Mouse (Mus musculus) MEL (cell line): ENCODE measurements around the gene Sec11a.

ENCODE experiments used
- CTCF ChIP-seq, 3 experiments: IDR thresholded peaks in 2 of 3; conservative IDR thresholded peaks in 1 of 3; 2 replicates each; pipeline ENCODE4 v1.5.1; 2011 to 2012; ENCODE audit warnings: low read length in 3 of 3, low read depth in 2 of 3, mild to moderate bottlenecking in 2 of 3, improper control_type of control experiment in 1 of 3, inconsistent platforms in 1 of 3, mixed read lengths in 1 of 3, moderate library complexity in 1 of 3; ENCODE audit not compliant: control insufficient read depth in 1 of 3, insufficient read depth in 1 of 3, poor library complexity in 1 of 3, severe bottlenecking in 1 of 3
- GATA1 ChIP-seq: IDR thresholded peaks from 2 replicates; pipeline ENCODE4 v1.6.1; 2011; ENCODE audit warnings: low read depth, low read length, improper control_type of control experiment
- KAT2A ChIP-seq: conservative IDR thresholded peaks from 2 replicates; pipeline ENCODE4 v1.6.1; 2012; ENCODE audit warnings: low read depth, low read length, improper control_type of control experiment, inconsistent platforms
- MAFK ChIP-seq: IDR thresholded peaks from 2 replicates; pipeline ENCODE4 v1.6.1; 2011; ENCODE audit warnings: low read depth, mild to moderate bottlenecking, low read length, improper control_type of control experiment, borderline replicate concordance
- MAX ChIP-seq: IDR thresholded peaks from 2 replicates; pipeline ENCODE4 v1.6.1; 2011; ENCODE audit warnings: low read length, improper control_type of control experiment
- MYC ChIP-seq: IDR thresholded peaks from 2 replicates; pipeline ENCODE4 v1.6.1; 2011; ENCODE audit warnings: low read depth, mild to moderate bottlenecking, low read length, improper control_type of control experiment, moderate library complexity
- NRF1 ChIP-seq: IDR thresholded peaks from 2 replicates; pipeline ENCODE4 v1.6.1; 2014; ENCODE audit warnings: low read depth, mild to moderate bottlenecking, inconsistent platforms, low read length, improper control_type of control experiment, moderate library complexity; ENCODE audit not compliant: poor library complexity, insufficient read depth, severe bottlenecking
- POLR2A ChIP-seq, 2 experiments: IDR thresholded peaks; 2 replicates each; pipeline ENCODE4 v1.6.1; 2011 to 2012; ENCODE audit warnings: low read length in 2 of 2, mild to moderate bottlenecking in 2 of 2, control low read depth in 1 of 2, improper control_type of control experiment in 1 of 2, low read depth in 1 of 2, moderate library complexity in 1 of 2; ENCODE audit not compliant: control insufficient read depth in 1 of 2, insufficient read depth in 1 of 2, poor library complexity in 1 of 2
- TBP ChIP-seq: IDR thresholded peaks from 2 replicates; pipeline ENCODE4 v1.8.0; 2011; ENCODE audit warnings: low read depth, low read length, improper control_type of control experiment
- UBTF ChIP-seq: IDR thresholded peaks from 2 replicates; pipeline ENCODE4 v1.6.1; 2012; ENCODE audit warnings: low read depth, mild to moderate bottlenecking, inconsistent platforms, low read length, improper control_type of control experiment, moderate library complexity, borderline replicate concordance; ENCODE audit not compliant: insufficient read depth
- USF1 ChIP-seq: IDR thresholded peaks from 2 replicates; pipeline ENCODE4 v1.6.1; 2014; ENCODE audit warnings: low read depth, mild to moderate bottlenecking, inconsistent platforms, low read length, improper control_type of control experiment, moderate library complexity
- USF2 ChIP-seq, 2 experiments: IDR thresholded peaks; 2 replicates each; pipeline ENCODE4 v1.6.1; 2011 to 2012; ENCODE audit warnings: improper control_type of control experiment in 2 of 2, low read length in 2 of 2, borderline replicate concordance in 1 of 2, inconsistent platforms in 1 of 2, low read depth in 1 of 2, mild to moderate bottlenecking in 1 of 2; ENCODE audit not compliant: insufficient read depth in 1 of 2

DNA sequence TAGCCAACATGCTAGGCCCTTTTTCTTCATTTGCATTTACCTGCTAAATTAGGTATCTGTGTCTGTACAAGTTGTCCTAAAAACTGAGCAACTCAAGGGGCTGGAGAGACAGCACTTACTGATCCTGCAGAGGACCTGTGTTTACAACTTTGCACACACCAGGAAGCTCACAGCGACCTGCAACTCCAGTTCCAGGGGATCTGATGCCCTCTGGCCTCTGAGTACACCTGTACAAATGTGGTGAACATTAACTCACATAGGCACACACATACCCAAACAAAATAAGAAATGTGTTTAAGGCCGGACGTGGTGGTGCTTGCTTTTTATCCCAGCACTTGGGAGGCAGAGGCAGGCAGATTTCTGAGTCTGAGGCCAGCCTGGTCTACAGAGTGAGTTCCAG, 4.6 kb upstream of the Sec11a start:
- no peak for TF ChIP-seq MAFK
- TF ChIP-seq UBTF: no peak
- no peak for TF ChIP-seq NRF1
- no peak for TF ChIP-seq CTCF (IDR thresholded peaks at IDR 0.05 in 2 of 3, conservative IDR thresholded peaks at IDR 0.05 in 1 of 3; ENCODE audit: control insufficient read depth in 1 of 3, insufficient read depth in 1 of 3, low read depth in 2 of 3, low read length in 3 of 3, poor library complexity in 1 of 3, severe bottlenecking in 1 of 3)
- no peak for TF ChIP-seq GATA1
- TF ChIP-seq POLR2A (IDR thresholded peaks at IDR 0.05; ENCODE audit: control insufficient read depth in 1 of 2, insufficient read depth in 1 of 2, low read depth in 1 of 2, low read length in 2 of 2, poor library complexity in 1 of 2): no peak
- no peak for TF ChIP-seq USF1
- TF ChIP-seq MYC: no peak
- TF ChIP-seq KAT2A: no peak
- no peak for TF ChIP-seq MAX
- no peak for TF ChIP-seq TBP
- TF ChIP-seq USF2 (IDR thresholded peaks at IDR 0.05; ENCODE audit: borderline replicate concordance in 1 of 2, insufficient read depth in 1 of 2, low read depth in 1 of 2, low read length in 2 of 2): no peak
